Mouse (Mus musculus) liver, embryonic 11.5 days (tissue): Measurements from ENCODE around the gene Pnma3. TPM values are rescaled to one million over a fixed set of nuclear protein-coding genes. Genes with fewer than 3 reads are reported as not detected.
"Not testable (repeated sequence)": the region's sequence is repeated elsewhere in the genome, so short reads cannot be mapped to it uniquely, and the experiment has no call there.

ENCODE experiments used
- ATAC-seq: fragments of 200-750 bp; cut with Nextera tagmentation; replicated peaks from 2 replicates; pipeline ENCODE4 v1.8.0; 2017; ENCODE audit warnings: moderate number of reproducible peaks, mild to moderate bottlenecking, moderate TSS enrichment, moderate library complexity; ENCODE audit not compliant: low FRiP score
- DNase-seq: peaks from one replicate; pipeline ENCODE4 v3.0.0-alpha.2; 2017; ENCODE audit warnings: low spot score
- H3K27ac ChIP-seq: fragments of 300-500 bp; sonication (generic); 2 replicates; pipeline ENCODE4 v1.5.1; 2014; ENCODE audit warnings: mild to moderate bottlenecking, low read depth, low read length, control low read depth
- H3K27me3 ChIP-seq: fragments of 300-500 bp; sonication (generic); replicated peaks from 2 replicates; pipeline ENCODE4 v1.6.1; 2014; ENCODE audit warnings: low read length, mixed read lengths; ENCODE audit not compliant: control insufficient read depth, insufficient read depth
- H3K36me3 ChIP-seq: fragments of 300-500 bp; sonication (generic); 2 replicates; pipeline ENCODE4 v1.6.1; 2014; ENCODE audit warnings: mild to moderate bottlenecking, low read length, moderate library complexity, mixed read lengths; ENCODE audit not compliant: control insufficient read depth, insufficient read depth
- H3K4me1 ChIP-seq: fragments of 300-500 bp; sonication (generic); replicated peaks from 2 replicates; pipeline ENCODE4 v1.6.1; 2014; ENCODE audit warnings: low read length, mixed read lengths; ENCODE audit not compliant: control insufficient read depth, insufficient read depth
- H3K4me2 ChIP-seq: fragments of 300-500 bp; sonication (generic); 2 replicates; pipeline ENCODE4 v1.6.1; 2014; ENCODE audit warnings: mild to moderate bottlenecking, control low read depth, moderate library complexity
- H3K4me3 ChIP-seq: fragments of 300-500 bp; sonication (generic); 2 replicates; pipeline ENCODE4 v1.5.1; 2014; ENCODE audit warnings: low read depth, low read length, control low read depth
- H3K9ac ChIP-seq: fragments of 300-500 bp; sonication (generic); 2 replicates; pipeline ENCODE4 v1.6.1; 2014; ENCODE audit warnings: low read depth, low read length, control low read depth
- H3K9me3 ChIP-seq: fragments of 300-500 bp; sonication (generic); 2 replicates; pipeline ENCODE4 v1.6.1; 2016; ENCODE audit warnings: low read length, inconsistent platforms, mixed read lengths; ENCODE audit not compliant: control insufficient read depth
- WGBS: fragments of 180-500 bp; shearing (Covaris S2); extraction: QIAGEN DNeasy Blood & Tissue Kit; methylation state at CpG from one replicate; pipeline ENCODE4 v1.1.7; 2014; 5-methylcytosine and 5-hydroxymethylcytosine counted together
- polyA plus RNA-seq: library from polyadenylated mRNA; unstranded; fragments of >200 nt; fragmentation: Nextera tagmentation; extraction: Ambion mirVana; gene quantifications from 2 replicates; pipeline ENCODE4 v1.2.1, GENCODE M21; 2014

The Pnma3 gene
- polyA plus RNA-seq, 1 experiment from 2014 or later: not detected

DNA sequence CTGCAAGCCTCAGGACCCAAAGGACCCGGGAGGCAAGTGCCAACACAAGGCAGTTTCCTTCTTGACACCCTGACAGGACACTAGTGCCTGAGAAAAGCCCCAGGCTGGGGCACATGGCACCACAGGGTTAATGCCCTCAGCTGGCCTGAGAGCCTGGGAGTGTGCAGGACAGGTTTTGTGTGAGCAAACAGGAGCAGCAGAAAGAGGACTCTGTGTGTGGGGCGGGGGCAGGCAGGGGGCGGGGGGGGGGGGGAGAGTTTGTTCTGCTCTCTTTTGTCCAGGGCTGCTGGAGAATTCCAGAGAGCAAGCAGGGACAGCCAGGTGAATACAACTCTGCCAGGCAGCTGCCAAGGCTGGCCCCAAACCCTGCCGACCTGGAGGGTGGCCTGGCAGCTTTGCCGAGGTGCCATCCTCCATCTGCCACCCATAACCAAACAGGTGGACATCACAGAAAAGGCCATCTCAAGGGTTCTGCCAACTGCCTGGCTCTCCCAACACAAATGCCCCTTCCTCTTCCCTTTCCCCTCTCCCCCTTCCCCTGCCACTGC, 2.3 kb downstream of the Pnma3 start:
- H3K4me3 ChIP-seq, H3K9me3 ChIP-seq, ATAC-seq, H3K27ac ChIP-seq, H3K9ac ChIP-seq, H3K4me2 ChIP-seq, H3K36me3 ChIP-seq, DNase-seq, H3K4me1 ChIP-seq: not testable (repeated sequence)
- WGBS: no CpG with 5 or more reads among the region's 5 CpGs
- peaks cover 11% of the 10 kb centered on the region for H3K27me3 ChIP-seq

DNA sequence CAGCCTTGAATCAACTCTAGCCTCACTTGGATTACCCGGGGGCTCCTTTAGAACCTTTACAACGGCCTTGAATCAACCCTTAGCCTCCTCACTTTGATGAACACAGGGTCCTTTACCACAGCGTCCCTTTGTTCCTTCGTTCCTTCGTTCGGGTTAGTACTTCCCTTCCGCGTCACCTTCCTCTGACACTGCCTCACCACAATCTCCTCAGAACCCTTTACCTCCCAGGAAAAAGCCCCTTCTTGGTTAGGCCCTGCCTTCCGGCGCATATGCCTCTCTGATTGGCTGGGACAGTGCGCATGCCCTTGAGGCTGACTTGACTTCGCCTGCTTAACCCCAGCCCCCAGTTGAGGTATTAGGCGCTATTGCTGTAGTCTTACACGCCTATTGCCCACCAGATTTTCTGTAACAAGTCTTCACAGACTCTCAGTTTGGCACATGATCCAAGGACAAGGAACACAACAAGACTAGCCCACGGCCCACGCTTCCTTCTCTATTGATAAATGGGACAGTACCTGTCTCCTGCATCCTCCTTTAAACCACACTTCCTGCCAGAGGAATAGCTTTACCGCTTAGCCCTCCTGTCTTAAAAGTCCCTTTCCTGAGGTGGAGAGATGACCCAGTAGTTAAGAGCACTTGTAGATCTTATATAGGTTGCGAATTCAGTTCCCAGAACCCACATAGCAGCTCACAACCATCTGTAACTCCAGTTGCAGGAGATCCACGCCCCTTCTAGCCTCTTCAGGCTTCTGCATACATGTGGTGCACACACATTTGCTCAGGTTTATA, 17.9 kb downstream of the Pnma3 start, which contains the start of gene Xlr4a:
Xlr4a (minus strand) TSS at position 212 of the 789 bp plus-strand sequence.
- H3K4me2 ChIP-seq, H3K27me3 ChIP-seq, H3K36me3 ChIP-seq, DNase-seq, H3K27ac ChIP-seq, ATAC-seq, H3K9me3 ChIP-seq, H3K9ac ChIP-seq, H3K4me3 ChIP-seq, H3K4me1 ChIP-seq: not testable (repeated sequence)
- WGBS: 61% methylated on average over 17 of the region's 19 CpGs

DNA sequence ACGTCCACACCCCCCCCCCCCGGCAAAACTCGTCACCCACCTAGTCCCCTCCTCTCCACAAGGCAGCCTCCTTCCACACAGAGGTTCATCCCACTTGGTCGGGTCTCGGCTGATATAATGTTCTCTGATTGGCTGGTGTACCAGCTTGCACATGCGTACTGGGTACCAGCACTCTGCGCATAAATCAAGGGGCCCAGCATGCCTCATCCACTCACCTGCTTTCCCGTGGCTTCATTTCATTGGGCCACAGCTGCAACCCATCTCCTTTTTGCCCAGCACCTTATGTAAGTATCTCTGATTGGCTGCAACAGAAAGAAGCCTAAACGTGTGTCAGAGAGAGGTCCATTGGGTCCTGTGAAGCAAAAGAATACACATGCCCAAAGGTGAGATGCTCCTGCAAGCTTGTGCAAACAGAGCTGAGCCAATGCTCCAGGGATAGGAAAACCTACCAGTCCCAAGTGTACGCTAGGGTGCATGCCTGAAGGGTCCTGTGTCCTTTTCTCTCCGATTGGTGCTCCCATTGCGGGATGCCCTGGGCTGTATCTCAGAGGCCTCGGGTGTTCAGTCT, 32.4 kb downstream of the Pnma3 start, which contains the start of gene Xlr3a:
Xlr3a (minus strand) TSS at position 155 of the 568 bp plus-strand sequence.
- 70% methylated on average over 13 of the region's 13 CpGs for WGBS
- H3K27ac ChIP-seq, H3K9me3 ChIP-seq, H3K4me1 ChIP-seq, H3K36me3 ChIP-seq, DNase-seq, H3K4me3 ChIP-seq, ATAC-seq, H3K27me3 ChIP-seq, H3K9ac ChIP-seq, H3K4me2 ChIP-seq: not testable (repeated sequence)

DNA sequence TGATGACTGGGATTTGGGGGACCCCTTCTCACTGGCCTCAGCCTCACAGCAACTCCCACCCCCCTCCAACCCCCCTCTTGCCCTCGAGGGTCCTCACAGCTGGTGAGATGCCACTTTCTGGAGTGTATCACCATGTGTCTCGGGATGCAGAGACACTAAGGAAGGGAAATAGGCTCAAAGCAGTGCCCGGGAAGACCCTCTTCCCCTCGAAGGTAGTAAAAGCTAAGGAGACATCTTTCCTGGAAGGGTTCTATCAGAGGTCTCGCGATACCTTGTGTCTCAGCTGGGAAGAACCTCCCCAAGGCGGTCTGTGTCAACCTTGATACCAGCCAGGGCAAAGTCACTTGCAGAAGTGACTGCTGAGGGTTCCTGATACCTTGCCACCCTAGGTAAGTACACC, 52.2 kb downstream of the Pnma3 start, which contains the start of gene Gm14685:
Gm14685 (plus strand) TSS at position 301 of the 400 bp plus-strand sequence.
- H3K9me3 ChIP-seq, H3K4me2 ChIP-seq, ATAC-seq, H3K27me3 ChIP-seq, H3K4me1 ChIP-seq, H3K4me3 ChIP-seq, DNase-seq, H3K36me3 ChIP-seq, H3K27ac ChIP-seq, H3K9ac ChIP-seq: not testable (repeated sequence)
- WGBS: no CpG with 5 or more reads among the region's 7 CpGs

Other genes starting within 250 kb of the Pnma3 start
- gene Gabrq, start 239.6 kb upstream of the Pnma3 start, polyA plus RNA-seq: 0.03 TPM in 1 of 2 replicates, not detected in the other
- gene Cetn2, start 146.4 kb upstream of the Pnma3 start, polyA plus RNA-seq: 74.3 and 77.2 TPM in 2 replicates
- 29.6 and 32.2 TPM in 2 replicates for gene Nsdhl, start 146.2 kb upstream of the Pnma3 start, polyA plus RNA-seq
- 2.0 and 2.4 TPM in 2 replicates for gene Zfp185, start 77.4 kb upstream of the Pnma3 start, polyA plus RNA-seq
- not detected in 2 replicates for gene Pnma5, start 27.7 kb upstream of the Pnma3 start, polyA plus RNA-seq
- 1.2 and 1.9 TPM in 2 replicates for gene Xlr4a, start 17.7 kb downstream of the Pnma3 start, polyA plus RNA-seq
- 4.3 and 4.5 TPM in 2 replicates for gene Xlr3a, start 32.3 kb downstream of the Pnma3 start, polyA plus RNA-seq
- gene Gm14685, start 52.3 kb downstream of the Pnma3 start, polyA plus RNA-seq: 0.13 TPM in 1 of 2 replicates, not detected in the other
- gene Xlr5b, start 84.0 kb downstream of the Pnma3 start, polyA plus RNA-seq: not detected in 2 replicates
- not detected in 2 replicates for gene DXBay18, start 84.7 kb downstream of the Pnma3 start, polyA plus RNA-seq
- gene Spin2d, start 112.2 kb downstream of the Pnma3 start, polyA plus RNA-seq: not detected in 2 replicates
- gene Xlr3b, start 127.4 kb downstream of the Pnma3 start, polyA plus RNA-seq: 5.2 and 8.1 TPM in 2 replicates
- 3.3 and 3.8 TPM in 2 replicates for gene Xlr4b, start 149.5 kb downstream of the Pnma3 start, polyA plus RNA-seq
- 6.2 and 6.5 TPM in 2 replicates for gene F8a, start 163.5 kb downstream of the Pnma3 start, polyA plus RNA-seq
- gene Xlr4c, start 178.3 kb downstream of the Pnma3 start, polyA plus RNA-seq: 0.53 and 1.2 TPM in 2 replicates
- not detected in 2 replicates for gene Xlr3c, start 200.6 kb downstream of the Pnma3 start, polyA plus RNA-seq
- gene Xlr5a, start 228.2 kb downstream of the Pnma3 start, polyA plus RNA-seq: not detected in 2 replicates
- not detected in 2 replicates for gene Xlr5c, start 228.2 kb downstream of the Pnma3 start, polyA plus RNA-seq